Mouse (Mus musculus): ENCODE data around the gene Ccdc93.

Ccdc93 gene

DNA sequence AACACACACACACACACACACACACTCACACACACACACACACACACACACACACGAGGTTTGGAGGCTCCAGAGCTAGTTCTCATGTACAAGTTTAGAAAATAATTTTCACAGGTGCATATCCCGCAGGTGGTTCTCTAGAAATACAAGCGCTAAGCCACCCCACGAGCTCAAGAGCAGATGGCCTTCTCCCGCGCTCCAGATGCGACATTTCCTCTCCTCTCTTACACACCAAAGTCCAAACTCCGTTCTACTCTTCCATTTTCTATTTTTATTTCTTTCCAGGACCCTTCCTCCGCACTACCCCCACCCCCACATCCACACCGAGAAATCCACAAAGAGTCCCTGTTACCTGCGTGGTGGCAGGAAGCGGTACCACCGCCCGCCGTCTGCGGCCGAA, 96.2 kb downstream of the Ccdc93 start:
- no peak for DNase-seq (ENCODE audit: low spot score)

DNA sequence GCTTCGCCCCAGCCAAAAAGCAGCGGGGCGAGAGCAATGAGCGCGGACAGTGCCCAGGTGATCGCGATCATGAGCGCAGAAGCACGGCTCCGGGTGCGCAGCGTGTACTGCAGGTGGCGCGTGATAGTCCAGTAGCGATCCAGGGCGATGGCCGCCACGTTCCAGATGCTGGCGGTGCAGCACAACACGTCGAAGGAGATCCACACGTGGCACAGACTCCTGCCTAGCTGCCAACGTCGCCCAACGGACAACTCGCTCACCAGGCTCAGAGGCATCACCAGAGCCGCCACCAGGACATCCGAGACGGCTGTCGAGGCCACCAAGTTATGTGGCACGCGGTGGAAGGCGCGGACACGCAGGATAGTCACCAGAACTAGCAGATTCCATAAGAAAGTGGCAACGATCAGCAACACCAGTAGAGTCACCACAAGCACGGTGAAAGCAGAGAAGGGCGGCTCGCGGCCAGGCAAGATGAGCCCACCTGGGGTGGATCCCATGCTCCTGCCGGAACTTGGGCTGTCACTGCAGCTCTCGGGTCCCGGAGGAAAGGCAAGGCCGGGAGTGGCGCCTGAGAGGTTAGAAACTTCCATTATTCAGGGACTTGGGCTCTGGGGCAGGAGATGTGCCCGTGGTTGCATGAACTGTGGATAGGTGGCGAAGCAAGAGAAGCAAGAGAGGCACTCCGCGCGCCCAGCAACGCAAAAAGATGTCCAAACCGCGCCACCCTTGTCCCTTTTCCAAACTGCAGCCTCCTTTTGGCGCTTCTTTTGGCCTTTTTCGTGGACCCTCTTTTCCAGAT, 97.0 kb downstream of the Ccdc93 start:
- no peak for DNase-seq (ENCODE audit: low spot score)

DNA sequence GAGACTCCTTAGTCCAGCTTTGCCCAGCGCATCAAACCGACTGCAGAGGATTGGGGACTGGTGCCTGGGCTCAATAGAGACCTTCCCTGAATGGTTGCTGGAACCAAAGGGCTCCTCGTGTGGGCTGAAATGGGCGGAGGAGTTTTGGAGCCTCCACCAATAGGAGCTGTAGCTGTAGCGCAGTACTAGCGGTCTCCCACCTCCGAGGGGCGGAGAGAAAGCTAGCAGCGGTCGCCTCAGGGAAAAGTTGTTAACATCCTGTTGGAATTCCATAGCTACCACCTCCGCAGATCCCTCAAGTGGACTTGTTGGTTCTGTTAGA, 97.5 kb downstream of the Ccdc93 start, which contains the start of gene Htr5b:
TSS of gene Htr5b (minus strand) at position 67 of the 322 bp plus-strand sequence.
- DNase-seq (ENCODE audit: low spot score) = no peak

DNA sequence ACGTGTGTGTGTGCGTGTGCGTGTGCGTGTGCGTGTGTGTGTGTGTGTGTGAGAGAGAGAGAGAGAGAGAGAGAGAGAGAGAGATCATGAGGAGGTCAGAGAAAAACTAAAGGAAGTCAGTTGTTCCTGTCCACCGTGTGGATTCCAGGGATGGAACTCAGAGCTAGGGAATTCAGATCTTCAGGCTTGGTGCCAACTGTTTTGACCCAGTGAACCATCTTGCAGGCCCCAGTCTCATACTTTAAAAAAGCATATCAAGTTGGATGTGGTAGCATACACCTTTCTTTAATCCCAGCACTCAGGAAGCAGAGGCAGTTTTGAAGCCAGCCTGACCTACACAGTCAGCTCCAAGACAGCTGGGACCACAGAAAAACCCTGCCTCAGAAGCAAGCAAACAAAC, 98.4 kb downstream of the Ccdc93 start:
- DNase-seq (ENCODE audit: low spot score) = no peak

DNA sequence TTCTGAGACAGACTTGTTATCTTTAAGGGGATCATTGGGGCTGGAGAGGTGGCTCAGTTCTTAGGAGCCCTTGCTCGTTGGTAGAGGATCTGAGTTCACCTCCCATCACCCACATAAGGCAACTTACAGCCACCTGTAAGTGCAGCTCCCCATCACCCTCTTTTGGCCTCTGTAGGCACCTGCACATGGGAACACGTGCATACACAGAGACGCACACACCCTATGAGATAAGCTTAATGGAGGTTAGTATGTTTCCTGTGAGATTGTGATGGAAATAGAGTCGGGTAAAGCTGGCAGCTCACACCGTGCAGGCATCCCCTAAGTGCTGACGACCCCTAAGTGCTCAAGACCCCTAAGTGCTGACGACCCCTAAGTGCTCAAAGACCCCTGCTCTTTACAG, 100.6 kb downstream of the Ccdc93 start:
- no peak for DNase-seq (ENCODE audit: low spot score)

DNA sequence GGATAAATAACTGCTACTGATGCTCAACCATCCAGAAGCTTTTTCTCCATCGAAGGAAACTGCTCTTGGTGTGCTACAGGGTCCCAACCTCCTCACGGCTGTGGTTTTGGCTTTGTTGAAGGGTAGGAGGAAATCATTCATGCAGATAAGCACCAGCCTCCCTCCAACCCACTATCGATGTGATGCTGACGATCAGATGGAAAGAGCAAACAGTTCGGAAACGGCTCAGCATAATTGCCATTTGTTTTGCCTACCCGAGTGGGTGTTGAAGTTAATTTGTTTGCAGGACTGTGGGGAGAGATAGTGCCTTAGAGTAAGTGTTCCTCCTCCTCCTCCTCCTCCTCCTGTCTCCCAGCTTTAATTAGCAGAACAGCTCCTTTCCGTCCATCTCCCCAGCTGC, 109.5 kb downstream of the Ccdc93 start:
- DNase-seq (ENCODE audit: low spot score) = no peak

DNA sequence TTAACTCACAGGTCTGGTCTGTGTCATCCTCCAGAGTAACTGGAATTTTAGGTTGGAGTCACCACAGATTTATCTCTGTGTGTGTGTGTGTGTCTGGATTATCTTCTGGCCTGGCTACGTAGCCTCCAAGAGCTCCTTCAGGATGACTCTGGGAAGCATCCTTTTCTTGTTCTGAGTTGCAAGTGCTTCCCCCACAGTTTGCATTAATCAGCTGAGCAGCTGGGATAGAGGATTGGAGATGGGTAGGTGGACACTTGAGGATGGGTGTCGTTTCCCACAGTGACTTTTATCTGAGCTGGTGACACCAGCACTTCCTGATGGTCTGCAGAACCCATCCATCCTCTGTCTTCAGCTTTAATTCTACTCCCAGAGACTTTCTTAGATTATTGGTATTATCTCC, 116.0 kb downstream of the Ccdc93 start:
- DNase-seq (ENCODE audit: low spot score) = no peak

DNA sequence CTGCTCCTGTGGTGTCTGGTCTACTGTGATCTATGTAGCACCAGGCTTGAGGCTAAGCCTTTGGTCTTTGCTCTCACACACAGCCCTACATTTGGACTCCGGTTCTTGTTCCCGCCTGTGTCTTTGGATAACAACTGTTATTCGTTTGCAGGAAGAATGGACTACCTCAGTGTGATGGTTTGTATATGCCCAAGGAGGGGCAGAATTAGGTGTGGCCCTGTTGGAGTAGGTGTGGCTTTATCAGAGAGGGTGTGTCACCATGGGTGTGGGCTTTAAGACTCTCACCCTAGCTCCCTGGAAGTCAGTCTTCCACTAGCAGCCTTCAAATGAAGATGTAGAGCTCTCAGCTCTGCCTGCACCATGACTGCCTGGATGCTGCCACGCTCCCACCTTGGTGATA, 117.8 kb downstream of the Ccdc93 start:
- DNase-seq (ENCODE audit: low spot score) = no peak

DNA sequence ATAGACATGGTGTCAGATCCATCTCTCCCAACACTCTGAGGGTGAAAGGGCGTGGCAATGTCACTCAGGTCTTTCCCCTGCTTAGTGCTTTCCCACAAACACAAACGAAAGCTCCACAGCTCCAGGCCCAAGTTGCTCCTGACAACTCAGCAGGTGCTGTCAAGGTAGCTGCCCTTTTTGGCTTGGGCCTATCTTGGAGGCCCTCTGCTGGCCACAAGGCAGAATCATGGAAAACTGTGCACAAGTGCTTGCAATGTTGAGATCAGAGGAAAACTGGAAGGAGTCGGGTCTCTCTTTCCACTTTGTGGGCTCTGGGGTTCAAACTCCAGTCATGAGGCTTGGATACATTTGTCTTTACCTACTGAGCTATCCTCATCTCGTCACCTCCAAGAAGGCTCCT, 118.6 kb downstream of the Ccdc93 start:
- DNase-seq (ENCODE audit: low spot score) = no peak

DNA sequence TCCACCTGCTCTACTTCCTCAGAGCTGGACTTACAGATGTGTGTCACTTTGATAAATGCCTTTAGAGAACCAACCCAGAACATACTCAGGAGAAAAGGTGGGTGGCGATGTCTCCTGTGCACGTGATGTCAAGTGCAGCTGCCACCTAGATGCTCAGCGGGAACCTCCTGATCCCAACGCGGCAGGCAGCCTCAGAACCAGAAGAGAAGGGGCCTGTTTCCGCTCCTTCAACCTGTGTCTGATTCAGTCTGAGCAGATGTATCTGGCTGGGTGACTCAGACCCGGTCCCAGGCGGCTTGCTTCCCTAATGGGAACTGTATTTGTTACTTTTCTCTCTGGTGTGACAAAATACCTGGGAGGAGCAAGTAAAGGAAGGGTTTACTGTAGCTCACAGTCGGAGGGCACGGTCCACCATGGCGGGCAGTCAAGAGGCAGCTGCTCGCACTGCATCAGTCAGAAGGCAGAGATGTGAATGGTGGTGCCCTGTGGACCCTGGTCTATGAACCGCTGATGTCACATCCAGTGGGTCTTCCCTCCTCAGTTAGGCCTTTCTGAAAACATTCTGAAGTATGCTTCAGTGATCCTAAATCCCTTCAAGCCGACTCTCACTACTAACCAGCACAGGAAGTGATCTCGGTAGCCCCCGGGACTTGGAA, 120.1 kb downstream of the Ccdc93 start:
- DNase-seq (ENCODE audit: low spot score) = no peak

DNA sequence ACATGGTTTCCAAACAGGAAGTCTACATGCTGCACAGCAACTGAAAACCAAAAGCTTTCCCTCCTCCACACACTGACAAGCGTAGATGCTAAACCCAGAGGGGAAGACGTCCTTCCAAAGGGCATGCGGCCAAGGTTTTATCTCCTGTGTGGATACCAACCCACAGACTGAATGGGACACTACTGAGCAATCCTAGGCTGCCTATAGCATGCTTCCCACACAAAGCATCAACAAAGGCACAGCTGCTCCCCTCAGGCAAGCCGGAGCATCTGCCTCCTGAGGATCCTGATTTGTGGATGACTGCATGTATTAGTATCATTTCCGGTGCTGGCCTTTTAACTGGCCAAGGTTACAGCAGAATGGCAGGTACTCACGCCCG, 120.6 kb downstream of the Ccdc93 start:
- no peak for DNase-seq (ENCODE audit: low spot score)
